8 mouse cellular contexts compared by ENCODE assay signal in the genomic region with DNA sequence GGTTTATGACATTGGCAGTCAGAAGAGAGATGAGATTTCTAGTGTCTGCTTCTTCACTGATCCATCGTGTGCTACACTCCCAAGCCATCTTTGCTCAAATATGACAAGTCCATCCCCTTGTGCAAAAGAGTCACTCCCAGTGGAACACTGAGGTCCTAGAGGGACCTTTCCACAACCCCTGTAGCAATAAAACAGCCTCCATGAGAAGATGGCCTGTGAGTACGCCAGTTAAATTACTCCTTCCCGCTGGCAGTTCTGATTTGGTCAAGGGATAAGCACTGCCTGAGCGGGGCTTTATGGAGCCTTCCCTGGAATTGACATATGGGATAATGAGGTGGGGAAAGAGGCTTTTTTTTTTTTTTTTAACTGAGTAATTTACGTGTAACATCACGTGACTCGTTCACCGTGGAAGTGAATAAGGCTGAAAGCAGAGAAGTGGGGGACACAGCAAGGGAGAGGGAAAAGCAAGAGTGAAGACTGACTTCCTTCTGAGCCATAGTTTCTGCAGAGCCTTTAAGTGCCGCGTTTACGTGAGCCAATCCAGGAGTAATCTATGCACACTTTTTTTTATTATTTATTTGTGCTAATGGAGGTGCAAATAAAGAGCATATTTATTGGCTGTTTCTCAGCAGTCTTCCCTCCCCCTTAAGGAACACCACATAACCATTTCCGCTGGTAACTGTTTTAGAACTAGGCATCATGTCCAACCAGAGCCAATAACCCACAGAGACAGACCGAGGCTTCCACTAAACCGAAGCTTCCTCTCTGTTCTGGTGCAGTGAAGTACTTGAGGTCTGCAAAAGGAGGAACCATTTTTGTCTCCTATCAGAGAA. TPM values are rescaled to one million over a fixed set of nuclear protein-coding genes. Genes with fewer than 3 reads are reported as not detected.
DNase-seq lines count a peak whose midpoint lies in the region; ATAC-seq and TF ChIP-seq lines count a peak whose summit lies in the region.

A gene (minus strand): TSS at position 102 of the 833 bp plus-strand sequence.

- H3K4me2 ChIP-seq in forebrain, postnatal 0 days (ENCODE audit: low read depth): peak within 1 kb of the TSS; percentile 96

- TF ChIP-seq CTCF in testis, adult 2 months (IDR thresholded peaks at IDR 0.05; ENCODE audit: control insufficient read depth, insufficient read depth, insufficient replicate concordance, low read depth, low read length): no peak
- no peak for TF ChIP-seq CTCF in forebrain, postnatal 0 days (IDR thresholded peaks at IDR 0.05; ENCODE audit: low read depth)

- H3K9me3 ChIP-seq in forebrain, postnatal 0 days (ENCODE audit: low read length): no peaks in the 10 kb centered on the region

- DNase-seq in testis, postnatal 14 days (ENCODE audit: low spot score): no peak
- peak; percentile 37 to 58 for DNase-seq in cerebellum, adult 18-20 months
- DNase-seq in forebrain, postnatal 0 days: peak; percentile 64
- no peak for DNase-seq in heart, postnatal 4 days
- peak; percentile 29 to 42 for DNase-seq in layer of hippocampus, postnatal 25 days (ENCODE audit: extremely low spot score in 1 of 2, low spot score in 1 of 2)
- DNase-seq in lung, postnatal 36 days: peak; percentile 51
- peak; percentile 67 for DNase-seq in splenic B cell, adult 2 months (ENCODE audit: low read depth, low spot score)

- H3K9ac ChIP-seq in forebrain, postnatal 0 days: peak within 1 kb of the TSS; percentile 88

- 4% methylated on average over 14 of the region's 14 CpGs for WGBS in forebrain, postnatal 0 days

- H3K27ac ChIP-seq in testis, adult 2 months (ENCODE audit: control insufficient read depth, insufficient read depth, low read depth, low read length): peak within 1 kb of the TSS; percentile 89
- H3K27ac ChIP-seq in forebrain, postnatal 0 days (ENCODE audit: low read depth, low read length): peak within 1 kb of the TSS; percentile 94

- peaks cover 12% of the 10 kb centered on the region for H3K4me1 ChIP-seq in testis, adult 2 months (ENCODE audit: control insufficient read depth, insufficient read depth, low read length)
- H3K4me1 ChIP-seq in forebrain, postnatal 0 days (ENCODE audit: insufficient read depth): peaks cover 19% of the 10 kb centered on the region; the same call in 1 of the 2 replicates

- H3K4me3 ChIP-seq in testis, adult 2 months (ENCODE audit: control insufficient read depth, low read depth, low read length): peak within 1 kb of the TSS; percentile 93
- peak within 1 kb of the TSS; percentile 66 for H3K4me3 ChIP-seq in forebrain, postnatal 0 days (ENCODE audit: low read depth, low read length)

- no peak for ATAC-seq in forebrain, postnatal 0 days

- no peaks in the 10 kb centered on the region for H3K27me3 ChIP-seq in testis, adult 2 months (ENCODE audit: control insufficient read depth, insufficient read depth, low read length)
- no peaks in the 10 kb centered on the region for H3K27me3 ChIP-seq in forebrain, postnatal 0 days (ENCODE audit: insufficient read depth, low read length)
- H3K27me3 ChIP-seq in splenic B cell, adult 2 months (ENCODE audit: control insufficient read depth, insufficient read depth, low read length, poor library complexity, severe bottlenecking): no peaks in the 10 kb centered on the region; the same call in 1 of the 2 replicates

- TF ChIP-seq POLR2A in testis, adult 2 months (IDR thresholded peaks at IDR 0.05; ENCODE audit: control insufficient read depth, low read depth, low read length): no peak

- H3K36me3 ChIP-seq in testis, adult 2 months (ENCODE audit: control insufficient read depth, insufficient read depth, low read length): no peaks in the 10 kb centered on the region
- no peaks in the 10 kb centered on the region for H3K36me3 ChIP-seq in forebrain, postnatal 0 days (ENCODE audit: insufficient read depth)
- no peaks in the 10 kb centered on the region for H3K36me3 ChIP-seq in splenic B cell, adult 2 months (ENCODE audit: control insufficient read depth, insufficient read depth, low read length, poor library complexity, severe bottlenecking)

RNA-seq across cellular contexts. Expression of the gene that starts here (rescaled TPM):
- 12.8 and 13.2 TPM in 2 replicates for polyA plus RNA-seq in testis, adult 2 months (2012; rRNA removed)
- total RNA-seq in forebrain, postnatal 0 days (2014; rRNA removed): 39.9 and 40.7 TPM in 2 replicates
- polyA plus RNA-seq in forebrain, postnatal 0 days (2015; fragmentation: Nextera tagmentation; extraction: Ambion mirVana): 34.4 and 47.7 TPM in 2 replicates
- total RNA-seq in heart, postnatal 4 days (2021): 10 to 100 TPM; 29.3 to 33.4 TPM
- 10 to 100 TPM; 47.2 to 53.5 TPM for total RNA-seq in layer of hippocampus, postnatal 25 days (2021)

Comparison
In these comparisons a context has a peak if more than half of its experiments do, and no peak if none do; other contexts are left out.
1. DNase-seq: peak in cerebellum, adult 18-20 months (2 of 2), forebrain, postnatal 0 days (single experiment), layer of hippocampus, postnatal 25 days (2 of 2), lung, postnatal 36 days (single experiment) and splenic B cell, adult 2 months (single experiment); none in testis, postnatal 14 days (single experiment) and heart, postnatal 4 days (single experiment).